Mouse (Mus musculus): ENCODE measurements around the gene Lhpp. TPM values are rescaled to one million over a fixed set of nuclear protein-coding genes. Genes with fewer than 3 reads are reported as not detected.

Gene Lhpp
- polyA plus RNA-seq, 1 experiment: not detected

DNA sequence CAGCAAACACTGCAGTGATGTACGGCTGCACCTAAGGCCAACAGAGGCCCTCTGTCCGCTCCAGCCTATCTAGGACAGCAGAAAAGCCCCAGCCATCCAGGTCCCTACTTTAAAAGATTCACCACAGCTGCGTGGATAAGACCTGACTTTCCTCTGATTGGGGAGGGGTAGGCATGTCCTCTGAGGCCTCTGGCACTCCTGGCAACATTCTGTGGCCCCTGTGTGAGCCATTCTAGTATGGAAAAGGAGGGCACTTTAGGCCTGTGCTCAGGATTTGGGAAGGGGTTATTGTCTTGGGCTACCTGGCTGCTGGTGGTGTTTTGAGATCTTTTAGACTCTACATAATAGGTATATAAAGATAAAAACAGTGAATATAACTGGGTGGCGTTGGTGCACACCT lies 56.1 kb downstream of the Lhpp start:
- TF ChIP-seq POLR2A (IDR thresholded peaks at IDR 0.05; ENCODE audit: insufficient read depth, low read depth, low read length) (no peak), CTCF (IDR thresholded peaks at IDR 0.05; ENCODE audit: insufficient read depth, low read depth, low read length) (no peak)
- Histone ChIP-seq H3K4me1 (ENCODE audit: control insufficient read depth, insufficient read depth, low read length) (no peaks in the 10 kb centered on the region; the same call in 1 of the 2 replicates), H3K4me3 (ENCODE audit: insufficient read depth, low read depth, low read length) (no peak overlapping the region), H3K27ac (ENCODE audit: insufficient read depth, low read depth, low read length) (no peak overlapping the region)
- WGBS: 97% methylated on average over 4 of the region's 4 CpGs

DNA sequence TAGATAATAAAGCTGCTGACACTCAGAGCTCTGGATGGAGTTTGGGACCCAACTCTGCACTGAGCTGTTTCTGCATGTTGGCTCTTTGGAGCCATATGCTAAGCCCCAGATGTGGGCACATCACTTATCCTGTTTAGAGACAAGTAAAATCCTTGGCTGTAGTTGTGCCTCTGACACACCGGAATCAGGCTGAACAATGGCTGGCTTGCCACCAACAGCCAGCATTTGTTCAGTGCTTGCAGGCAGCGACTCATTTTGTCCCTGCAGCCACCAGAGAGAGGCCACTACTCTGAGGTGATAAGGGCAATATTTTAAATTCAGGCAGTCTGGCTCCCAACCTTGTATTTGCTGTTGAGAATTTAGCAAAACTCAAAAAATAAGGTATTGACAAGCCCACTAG lies 58.2 kb downstream of the Lhpp start:
- Histone ChIP-seq H3K4me1 (ENCODE audit: control insufficient read depth, insufficient read depth, low read length) (no peaks in the 10 kb centered on the region), H3K27ac (ENCODE audit: insufficient read depth, low read depth, low read length) (no peak overlapping the region), H3K4me3 (ENCODE audit: insufficient read depth, low read depth, low read length) (no peak overlapping the region)
- no peak for TF ChIP-seq POLR2A (IDR thresholded peaks at IDR 0.05; ENCODE audit: insufficient read depth, low read depth, low read length)
- no peak for TF ChIP-seq CTCF (IDR thresholded peaks at IDR 0.05; ENCODE audit: insufficient read depth, low read depth, low read length)
- WGBS: 50% methylated on average over 2 of the region's 2 CpGs

- 91% methylated on average over 20 of the region's 20 CpGs for WGBS
- H3K27ac ChIP-seq (ENCODE audit: insufficient read depth, low read depth, low read length): no peak overlapping the region
Measured at GRCm38 (mm10) chr7:132669999-132670862, 59.8 kb downstream of the Lhpp start.

GRCm38 (mm10) chr7:132670863-132671165 lies 60.4 kb downstream of the Lhpp start:
- Histone ChIP-seq H3K4me1 (ENCODE audit: control insufficient read depth, insufficient read depth, low read length) (peaks cover 4% of the 10 kb centered on the region; the same call in 1 of the 2 replicates), H3K27ac (ENCODE audit: insufficient read depth, low read depth, low read length) (no peak overlapping the region), H3K4me3 (ENCODE audit: insufficient read depth, low read depth, low read length) (no peak overlapping the region)
- WGBS: 70% methylated on average over 3 of the region's 3 CpGs
- no peak for TF ChIP-seq POLR2A (IDR thresholded peaks at IDR 0.05; ENCODE audit: insufficient read depth, low read depth, low read length)

More at GRCm38 (mm10) chr7:132669999-132670862, 59.8 kb downstream of the Lhpp start:
- TF ChIP-seq CTCF (IDR thresholded peaks at IDR 0.05; ENCODE audit: insufficient read depth, low read depth, low read length): no peak
- no peak for TF ChIP-seq POLR2A (IDR thresholded peaks at IDR 0.05; ENCODE audit: insufficient read depth, low read depth, low read length)
- Histone ChIP-seq H3K4me1 (ENCODE audit: control insufficient read depth, insufficient read depth, low read length) (peaks cover 4% of the 10 kb centered on the region; the same call in 1 of the 2 replicates), H3K4me3 (ENCODE audit: insufficient read depth, low read depth, low read length) (no peak overlapping the region)

DNA sequence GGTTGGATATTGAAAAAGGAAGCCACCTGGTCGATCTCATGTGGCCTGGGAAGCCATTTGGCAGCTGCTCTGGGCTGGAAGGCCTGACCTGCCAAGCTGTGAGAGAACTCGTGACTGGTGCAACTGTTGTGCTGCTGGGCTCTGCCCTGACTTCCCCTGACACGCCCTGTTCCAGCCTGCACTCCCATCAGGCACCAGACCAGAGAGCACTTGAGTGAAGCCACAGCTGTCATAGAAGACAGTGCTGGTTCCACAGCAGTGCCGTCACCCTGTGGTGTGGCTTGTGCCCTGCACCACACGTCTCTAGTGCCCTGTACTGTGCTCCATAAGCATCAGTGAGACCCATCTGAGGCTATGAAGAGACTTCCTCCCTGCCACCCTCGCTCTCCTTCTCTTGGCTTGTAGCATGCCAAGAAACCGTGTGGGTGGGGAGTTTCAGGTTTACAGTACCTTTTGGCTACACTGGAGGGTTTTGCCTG lies 62.1 kb downstream of the Lhpp start:
- H3K4me1 ChIP-seq (ENCODE audit: control insufficient read depth, insufficient read depth, low read length): peaks cover 4% of the 10 kb centered on the region; the same call in 1 of the 2 replicates
- H3K27ac ChIP-seq (ENCODE audit: insufficient read depth, low read depth, low read length): no peak overlapping the region
- no peak for TF ChIP-seq CTCF (IDR thresholded peaks at IDR 0.05; ENCODE audit: insufficient read depth, low read depth, low read length)
- TF ChIP-seq POLR2A (IDR thresholded peaks at IDR 0.05; ENCODE audit: insufficient read depth, low read depth, low read length): no peak
- 80% methylated on average over 7 of the region's 7 CpGs for WGBS
- H3K4me3 ChIP-seq (ENCODE audit: insufficient read depth, low read depth, low read length): no peak overlapping the region

- Histone ChIP-seq H3K4me1 (ENCODE audit: control insufficient read depth, insufficient read depth, low read length) (peaks cover 4% of the 10 kb centered on the region; the same call in 1 of the 2 replicates), H3K27ac (ENCODE audit: insufficient read depth, low read depth, low read length) (no peak overlapping the region), H3K4me3 (ENCODE audit: insufficient read depth, low read depth, low read length) (no peak overlapping the region)
- WGBS: 71% methylated on average over 17 of the region's 17 CpGs
- TF ChIP-seq CTCF (IDR thresholded peaks at IDR 0.05; ENCODE audit: insufficient read depth, low read depth, low read length): no peak
- TF ChIP-seq POLR2A (IDR thresholded peaks at IDR 0.05; ENCODE audit: insufficient read depth, low read depth, low read length): no peak
Measured at GRCm38 (mm10) chr7:132673931-132674755, 63.7 kb downstream of the Lhpp start.

DNA sequence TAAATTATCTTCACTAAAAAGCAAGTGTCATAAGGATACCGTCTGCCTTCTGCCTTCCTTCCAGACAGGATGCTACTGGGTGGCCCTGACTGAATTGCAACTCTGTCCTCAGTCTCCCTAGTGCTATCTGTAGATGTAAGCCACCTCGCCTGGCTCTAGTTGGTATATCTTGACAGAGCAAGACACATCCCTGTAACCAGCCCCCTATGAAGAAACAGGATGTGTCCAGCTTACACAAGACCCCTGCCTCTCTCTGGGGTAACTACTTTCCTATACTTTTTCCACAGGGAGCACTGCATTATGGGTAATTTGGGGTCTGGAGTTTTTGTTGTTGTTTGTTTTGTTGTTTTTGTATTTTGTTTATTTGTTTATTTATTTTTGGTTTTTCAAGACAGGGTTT lies 65.5 kb downstream of the Lhpp start:
- Histone ChIP-seq H3K27ac (ENCODE audit: insufficient read depth, low read depth, low read length) (no peak overlapping the region), H3K4me1 (ENCODE audit: control insufficient read depth, insufficient read depth, low read length) (peaks cover 4% of the 10 kb centered on the region; the same call in 1 of the 2 replicates), H3K4me3 (ENCODE audit: insufficient read depth, low read depth, low read length) (no peak overlapping the region)
- 95% methylated on average over 2 of the region's 2 CpGs for WGBS
- TF ChIP-seq CTCF (IDR thresholded peaks at IDR 0.05; ENCODE audit: insufficient read depth, low read depth, low read length) (no peak), POLR2A (IDR thresholded peaks at IDR 0.05; ENCODE audit: insufficient read depth, low read depth, low read length) (no peak)

DNA sequence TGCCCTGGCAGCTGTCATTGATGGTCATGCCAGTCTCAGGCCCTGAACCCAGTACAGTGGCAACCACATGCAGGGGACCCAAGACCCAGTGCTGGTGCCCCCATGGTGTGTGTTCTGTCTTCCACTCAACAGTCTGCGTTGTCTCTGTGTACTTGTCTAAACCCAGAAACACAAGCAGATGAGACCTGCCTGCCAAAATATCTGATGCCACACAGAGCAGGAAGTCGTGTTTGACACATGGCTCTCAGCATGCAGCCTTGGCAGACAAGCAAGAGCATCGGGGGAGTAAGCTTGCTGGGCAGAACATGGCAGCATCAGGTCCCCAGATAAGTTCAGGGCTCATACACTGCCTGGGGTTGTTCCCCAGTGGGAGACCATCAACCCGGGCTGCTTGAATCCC lies 68.7 kb downstream of the Lhpp start:
- TF ChIP-seq POLR2A (IDR thresholded peaks at IDR 0.05; ENCODE audit: insufficient read depth, low read depth, low read length) (no peak), CTCF (IDR thresholded peaks at IDR 0.05; ENCODE audit: insufficient read depth, low read depth, low read length) (no peak)
- whole genome bisulfite sequencing: 58% methylated on average over 4 of the region's 4 CpGs
- Histone ChIP-seq H3K4me3 (ENCODE audit: insufficient read depth, low read depth, low read length) (no peak overlapping the region), H3K27ac (ENCODE audit: insufficient read depth, low read depth, low read length) (no peak overlapping the region), H3K4me1 (ENCODE audit: control insufficient read depth, insufficient read depth, low read length) (peaks cover 11% of the 10 kb centered on the region; the same call in 1 of the 2 replicates)

DNA sequence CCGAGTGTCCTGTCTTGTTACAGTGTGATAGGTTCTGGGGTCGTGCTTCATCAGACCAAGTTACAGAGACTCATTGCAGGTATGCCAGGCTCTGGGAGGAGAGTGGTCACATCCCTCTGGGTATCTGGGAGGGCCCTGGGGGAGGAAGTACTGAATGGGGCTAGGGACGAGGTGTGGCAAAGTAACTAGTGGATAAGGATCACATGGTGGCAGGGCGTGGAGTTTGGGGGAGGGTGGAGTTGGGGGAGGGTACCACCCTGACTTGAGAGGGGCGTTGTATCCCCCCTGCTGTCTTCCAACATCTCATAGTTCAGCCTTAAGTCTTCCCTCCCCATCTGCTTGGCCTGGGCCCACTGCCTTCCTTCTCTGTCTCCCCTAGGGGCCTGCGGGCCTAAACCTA lies 69.1 kb downstream of the Lhpp start:
- no peak overlapping the region for H3K4me3 ChIP-seq (ENCODE audit: insufficient read depth, low read depth, low read length)
- WGBS: 89% methylated on average over 6 of the region's 6 CpGs
- TF ChIP-seq POLR2A (IDR thresholded peaks at IDR 0.05; ENCODE audit: insufficient read depth, low read depth, low read length): no peak
- TF ChIP-seq CTCF (IDR thresholded peaks at IDR 0.05; ENCODE audit: insufficient read depth, low read depth, low read length): no peak
- no peak overlapping the region for H3K27ac ChIP-seq (ENCODE audit: insufficient read depth, low read depth, low read length)
- H3K4me1 ChIP-seq (ENCODE audit: control insufficient read depth, insufficient read depth, low read length): peaks cover 11% of the 10 kb centered on the region; the same call in 1 of the 2 replicates
